Mouse (Mus musculus) testis, adult 10 weeks (tissue): ENCODE data around the gene Nipsnap1. TPM values are rescaled to one million over a fixed set of nuclear protein-coding genes. Genes with fewer than 3 reads are reported as not detected.

Experiments used
- polyA plus RNA-seq: library from polyadenylated mRNA; stranded (reverse); fragments of 350-450 nt; fragmentation: Illumina TruSeq; extraction: RNeasy Lipid Tissue Mini Kit (QIAGEN cat#74804); gene quantifications from one replicate; pipeline ENCODE4 v1.2.3, GENCODE M21; 2014; ENCODE audit warnings: low read depth, low replicate concordance

Nipsnap1 gene
- 4.2 TPM for polyA plus RNA-seq

GRCm38 (mm10) chr11:4873755-4874475 lies at the start of gene Nipsnap1:
Nipsnap1 (plus strand) TSS chr11:4873951.

GRCm38 (mm10) chr11:4849258-4849943 lies 24.4 kb upstream of the Nipsnap1 start, which contains the start of gene Nf2:
Nf2 (minus strand) TSS chr11:4849536.

GRCm38 (mm10) chr11:4894848-4895816 lies 21.4 kb downstream of the Nipsnap1 start, which contains the start of gene Thoc5:
Thoc5 (plus strand) TSS chr11:4895320.

Other genes starting within 250 kb of the Nipsnap1 start
- gene Ascc2, start 236.2 kb upstream of the Nipsnap1 start, polyA plus RNA-seq = 46.7 TPM
- 21.5 TPM for gene Uqcr10, start 169.6 kb upstream of the Nipsnap1 start, polyA plus RNA-seq
- not detected for gene Zmat5, start 169.3 kb upstream of the Nipsnap1 start, polyA plus RNA-seq
- gene Cabp7, start 127.2 kb upstream of the Nipsnap1 start, polyA plus RNA-seq = not detected
- gene Nf2, start 24.4 kb upstream of the Nipsnap1 start, polyA plus RNA-seq = 138 TPM
- gene Thoc5, start 21.4 kb downstream of the Nipsnap1 start, polyA plus RNA-seq = 35.7 TPM
- 1.4 TPM for gene Nefh, start 74.1 kb downstream of the Nipsnap1 start, polyA plus RNA-seq
- 38.5 TPM for gene Ap1b1, start 112.9 kb downstream of the Nipsnap1 start, polyA plus RNA-seq
- 0.52 TPM for gene Rasl10a, start 184.2 kb downstream of the Nipsnap1 start, polyA plus RNA-seq
- 8.9 TPM for gene Gas2l1, start 191.4 kb downstream of the Nipsnap1 start, polyA plus RNA-seq
- gene Rhbdd3, start 225.0 kb downstream of the Nipsnap1 start, polyA plus RNA-seq = 11.9 TPM
- gene Ewsr1, start 225.3 kb downstream of the Nipsnap1 start, polyA plus RNA-seq = 359 TPM